Mouse (Mus musculus) kidney, embryonic 15.5 days (tissue): Measurements from ENCODE around the gene Lrfn3. TPM values are rescaled to one million over a fixed set of nuclear protein-coding genes. Genes with fewer than 3 reads are reported as not detected.
A peak's percentile ranks its signal among the peaks of the same experiment; 100 is the strongest.

Experiments
- ATAC-seq: fragments of 200-750 bp; cut with Nextera tagmentation; replicated peaks from 2 replicates; pipeline ENCODE4 v1.8.0; 2017; ENCODE audit warnings: moderate TSS enrichment; ENCODE audit not compliant: low FRiP score
- H3K27ac ChIP-seq: fragments of 300-500 bp; sonication (generic); 2 replicates; pipeline ENCODE4 v1.5.1; 2015; ENCODE audit warnings: mild to moderate bottlenecking, inconsistent platforms
- H3K27me3 ChIP-seq: fragments of 300-500 bp; sonication (generic); 2 replicates; pipeline ENCODE4 v1.6.1; 2015; ENCODE audit warnings: inconsistent platforms
- H3K36me3 ChIP-seq: fragments of 300-500 bp; sonication (generic); 2 replicates; pipeline ENCODE4 v1.6.1; 2015; ENCODE audit warnings: inconsistent platforms
- H3K4me1 ChIP-seq: fragments of 300-500 bp; sonication (generic); 2 replicates; pipeline ENCODE4 v1.6.1; 2015; ENCODE audit warnings: inconsistent platforms
- H3K4me2 ChIP-seq: fragments of 300-500 bp; sonication (generic); 2 replicates; pipeline ENCODE4 v1.6.1; 2015; ENCODE audit warnings: moderate library complexity, mild to moderate bottlenecking, inconsistent platforms
- H3K4me3 ChIP-seq: fragments of 300-500 bp; sonication (generic); replicated peaks from 2 replicates; pipeline ENCODE4 v1.5.1; 2015; ENCODE audit warnings: mild to moderate bottlenecking, inconsistent platforms
- H3K9ac ChIP-seq: fragments of 300-500 bp; sonication (generic); 2 replicates; pipeline ENCODE4 v1.6.1; 2015; ENCODE audit warnings: mild to moderate bottlenecking, inconsistent platforms
- H3K9me3 ChIP-seq: fragments of 300-500 bp; sonication (generic); replicated peaks from 2 replicates; pipeline ENCODE4 v1.6.1; 2016; ENCODE audit warnings: inconsistent platforms
- WGBS: fragments of 180-500 bp; shearing (Covaris S2); methylation state at CpG from one replicate; pipeline ENCODE4 v1.1.7; 2015; ENCODE audit warnings: mixed read lengths; 5-methylcytosine and 5-hydroxymethylcytosine counted together
- polyA plus RNA-seq: library from polyadenylated mRNA; unstranded; fragments of >200 nt; fragmentation: Nextera tagmentation; extraction: Ambion mirVana; gene quantifications from 2 replicates; pipeline ENCODE4 v1.2.1, GENCODE M21; 2015

Lrfn3 gene
- polyA plus RNA-seq, 1 experiment from 2014 or later = 7.2 TPM

GRCm38 (mm10) chr7:30308076-30309005 is 54.2 kb downstream of the Lrfn3 start, which contains the start of gene Alkbh6:
Gene Alkbh6 (plus strand): TSS chr7:30308717.
- H3K27ac ChIP-seq = peak within 1 kb of the TSS; percentile 74
- H3K4me1 ChIP-seq = peaks cover 20% of the 10 kb centered on the region
- H3K4me2 ChIP-seq = peak within 1 kb of the TSS; percentile 75
- peaks cover 58% of the 10 kb centered on the region for H3K36me3 ChIP-seq
- H3K9ac ChIP-seq = peak within 1 kb of the TSS; percentile 61
- 3% methylated on average over 27 of the region's 27 CpGs for WGBS
- H3K9me3 ChIP-seq = no peaks in the 10 kb centered on the region
- H3K27me3 ChIP-seq = no peaks in the 10 kb centered on the region
- peak; percentile 100 for ATAC-seq
- H3K4me3 ChIP-seq = peak within 1 kb of the TSS; percentile 60

GRCm38 (mm10) chr7:30306083-30306779 is 56.3 kb downstream of the Lrfn3 start:
- H3K27me3 ChIP-seq = no peaks in the 10 kb centered on the region
- no peak for ATAC-seq
- H3K4me3 ChIP-seq = no peak overlapping the region
- no peak overlapping the region for H3K4me2 ChIP-seq
- H3K36me3 ChIP-seq = peaks cover 62% of the 10 kb centered on the region
- H3K4me1 ChIP-seq = peaks cover 20% of the 10 kb centered on the region
- H3K9me3 ChIP-seq = no peaks in the 10 kb centered on the region
- no peak overlapping the region for H3K9ac ChIP-seq
- no peak overlapping the region for H3K27ac ChIP-seq
- WGBS = 90% methylated on average over 16 of the region's 16 CpGs

Other genes starting within 250 kb of the Lrfn3 start
- gene Zfp382, start 240.8 kb downstream of the Lrfn3 start, polyA plus RNA-seq = 8.6 and 8.7 TPM in 2 replicates
- gene Zfp146, start 193.0 kb downstream of the Lrfn3 start, polyA plus RNA-seq = 17.8 and 20.2 TPM in 2 replicates
- gene Cox7a1, start 178.6 kb downstream of the Lrfn3 start, polyA plus RNA-seq = 11.1 and 11.7 TPM in 2 replicates
- 90.8 and 98.8 TPM in 2 replicates for gene Capns1, start 164.0 kb downstream of the Lrfn3 start, polyA plus RNA-seq
- 148 and 152 TPM in 2 replicates for gene Polr2i, start 130.8 kb downstream of the Lrfn3 start, polyA plus RNA-seq
- 174 and 190 TPM in 2 replicates for gene Tbcb, start 130.5 kb downstream of the Lrfn3 start, polyA plus RNA-seq
- gene Ovol3, start 127.0 kb downstream of the Lrfn3 start, polyA plus RNA-seq = not detected in 2 replicates
- gene Thap8, start 82.7 kb downstream of the Lrfn3 start, polyA plus RNA-seq = 0.59 and 0.61 TPM in 2 replicates
- gene Wdr62, start 82.4 kb downstream of the Lrfn3 start, polyA plus RNA-seq = 8.6 and 9.9 TPM in 2 replicates
- gene Clip3, start 71.0 kb downstream of the Lrfn3 start, polyA plus RNA-seq = 33.3 and 36.5 TPM in 2 replicates
- 94.7 and 95.7 TPM in 2 replicates for gene Alkbh6, start 54.1 kb downstream of the Lrfn3 start, polyA plus RNA-seq
- gene Syne4, start 48.0 kb downstream of the Lrfn3 start, polyA plus RNA-seq = 88.2 and 97.7 TPM in 2 replicates
- gene E130208F15Rik, start 41.0 kb downstream of the Lrfn3 start, polyA plus RNA-seq = 2.6 TPM in 1 of 2 replicates, not detected in the other
- 17.3 and 18.7 TPM in 2 replicates for gene Sdhaf1, start 38.9 kb downstream of the Lrfn3 start, polyA plus RNA-seq
- gene Tyrobp, start 51.0 kb upstream of the Lrfn3 start, polyA plus RNA-seq = 33.8 and 37.9 TPM in 2 replicates
- 0.64 and 1.5 TPM in 2 replicates for gene Hcst, start 57.1 kb upstream of the Lrfn3 start, polyA plus RNA-seq
- gene Nfkbid, start 59.0 kb upstream of the Lrfn3 start, polyA plus RNA-seq = 1.3 and 2.0 TPM in 2 replicates
- gene Aplp1, start 82.8 kb upstream of the Lrfn3 start, polyA plus RNA-seq = 24.1 and 28.6 TPM in 2 replicates
- 0.54 and 0.77 TPM in 2 replicates for gene Kirrel2, start 94.9 kb upstream of the Lrfn3 start, polyA plus RNA-seq
- gene Nphs1, start 95.5 kb upstream of the Lrfn3 start, polyA plus RNA-seq = 3.6 and 4.8 TPM in 2 replicates
- 12.8 and 14.4 TPM in 2 replicates for gene Prodh2, start 130.8 kb upstream of the Lrfn3 start, polyA plus RNA-seq
- gene Arhgap33, start 172.3 kb upstream of the Lrfn3 start, polyA plus RNA-seq = 11.7 and 16.0 TPM in 2 replicates
- gene Hspb6, start 189.4 kb upstream of the Lrfn3 start, polyA plus RNA-seq = 12.8 and 20.1 TPM in 2 replicates
- 14.1 and 18.6 TPM in 2 replicates for gene Proser3, start 189.5 kb upstream of the Lrfn3 start, polyA plus RNA-seq
- gene Lin37, start 197.1 kb upstream of the Lrfn3 start, polyA plus RNA-seq = 37.6 and 40.5 TPM in 2 replicates
- gene U2af1l4, start 200.5 kb upstream of the Lrfn3 start, polyA plus RNA-seq = 94.8 and 102 TPM in 2 replicates
- gene Gm49396, start 200.6 kb upstream of the Lrfn3 start, polyA plus RNA-seq = 15.0 and 17.0 TPM in 2 replicates
- gene Psenen, start 200.9 kb upstream of the Lrfn3 start, polyA plus RNA-seq = 152 TPM in 2 replicates
- gene Igflr1, start 202.7 kb upstream of the Lrfn3 start, polyA plus RNA-seq = 3.8 and 6.0 TPM in 2 replicates
- gene Kmt2b, start 226.0 kb upstream of the Lrfn3 start, polyA plus RNA-seq = 6.7 and 10.9 TPM in 2 replicates
- gene Zbtb32, start 236.1 kb upstream of the Lrfn3 start, polyA plus RNA-seq = 0.36 and 0.63 TPM in 2 replicates